Mouse (Mus musculus) cerebellum, adult 11 months (tissue): Measurements from ENCODE around the gene Hibch.
"Not testable (repeated sequence)": the region's sequence is repeated elsewhere in the genome, so short reads cannot be mapped to it uniquely, and the experiment has no call there.

ENCODE experiments used
- DNase-seq: peaks from one replicate; pipeline ENCODE4 v3.0.0; 2022

The Hibch gene

DNA sequence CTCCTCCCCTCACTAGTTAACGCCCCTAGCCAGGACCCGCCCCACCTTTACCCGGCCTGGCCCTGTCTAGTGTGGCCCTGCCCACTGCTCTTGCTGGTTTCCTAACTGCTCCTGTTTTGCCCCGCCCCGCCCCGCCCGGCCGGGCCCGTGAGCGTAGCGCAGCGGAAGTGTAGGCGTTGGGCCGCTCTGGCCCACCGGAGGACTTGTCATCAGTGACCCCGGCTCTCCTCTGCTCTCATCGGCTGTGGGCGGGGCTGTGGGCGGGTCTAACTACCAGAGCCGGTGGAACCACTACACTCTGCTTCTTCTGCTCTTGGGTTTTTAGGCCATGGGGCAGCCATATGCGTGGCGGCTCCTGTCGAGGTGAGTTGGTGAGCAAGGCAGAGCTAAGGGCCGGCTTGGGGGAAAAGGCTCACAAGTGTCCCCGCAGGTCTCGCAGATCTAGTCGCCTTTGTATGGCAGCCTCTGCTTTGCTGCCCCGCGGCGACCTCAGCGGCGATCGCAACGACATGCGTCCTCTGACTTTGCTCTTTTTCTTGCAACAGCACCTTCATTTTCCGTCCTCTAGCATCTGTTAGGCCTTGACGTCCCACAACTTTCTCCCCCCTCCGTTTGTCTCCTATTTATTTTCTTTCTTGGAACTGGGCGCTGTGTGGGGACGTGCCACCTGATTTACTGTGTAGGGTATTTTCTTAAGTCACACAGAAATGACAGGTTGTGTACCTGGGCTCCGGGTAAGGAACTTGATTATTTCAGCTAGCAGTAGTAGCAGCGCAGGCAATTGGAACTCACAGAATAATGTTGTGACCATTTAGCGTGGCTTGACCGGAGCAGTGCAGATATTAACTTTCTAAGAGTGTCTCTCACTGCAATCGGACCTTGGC lies at the start of gene Hibch:
Gene Hibch (plus strand): TSS at position 148 of the 884 bp plus-strand sequence.
- peak; percentile 98 for DNase-seq

- DNase-seq = no peak
These were observed 48.8 kb upstream of the Hibch start for GRCm38 (mm10) chr1:52795927-52796326.

DNA sequence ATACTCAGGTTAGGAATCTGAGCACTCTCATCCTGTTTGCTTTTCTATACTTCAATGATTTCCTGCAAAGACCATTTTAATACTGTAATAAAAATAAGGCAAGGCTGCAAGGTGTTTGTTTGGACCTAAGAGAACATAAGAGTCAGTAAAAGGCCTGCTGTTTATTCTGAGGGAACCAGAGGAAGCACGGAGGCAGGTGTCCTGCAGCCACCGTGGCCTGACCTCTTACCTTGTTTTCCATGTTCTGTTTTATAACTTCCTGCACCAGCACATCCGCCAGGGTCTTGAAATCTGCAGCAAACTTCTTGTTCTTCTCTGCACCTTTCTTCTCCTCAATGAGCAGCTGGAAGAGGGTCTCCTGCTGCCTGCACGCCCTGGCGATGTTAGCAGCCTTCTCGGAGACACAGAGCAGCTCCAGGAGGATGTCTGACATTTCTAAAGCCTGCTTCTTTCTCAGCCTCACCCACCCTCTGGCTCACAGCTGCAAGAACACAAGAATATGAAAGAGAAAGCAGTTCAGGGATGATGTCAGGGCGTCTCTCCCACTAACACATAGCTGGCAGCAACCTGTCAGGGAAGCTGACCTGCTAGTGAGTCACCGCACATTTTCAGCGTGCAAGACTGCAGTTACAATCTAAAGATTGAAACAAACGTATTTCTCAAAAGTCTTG lies 45.5 kb upstream of the Hibch start:
- no peak for DNase-seq

DNA sequence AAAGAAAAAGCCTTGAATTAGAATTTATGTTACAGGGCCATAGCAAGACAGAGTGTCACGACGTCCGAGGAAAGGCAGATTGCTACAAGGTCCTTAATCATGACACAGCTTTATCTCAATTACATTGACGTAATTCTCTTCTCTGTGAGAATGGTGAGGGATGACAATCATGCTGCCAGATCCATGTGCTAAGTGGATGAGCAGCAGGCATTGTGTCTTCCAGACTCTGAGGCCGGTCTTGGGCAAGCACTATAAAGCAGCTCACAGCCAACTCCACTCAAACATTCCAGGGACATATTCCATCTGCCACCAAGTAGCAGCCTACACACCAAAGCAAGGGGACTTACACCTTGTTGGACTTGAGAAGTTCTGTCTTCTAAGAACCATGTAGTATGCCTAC lies 45.0 kb upstream of the Hibch start:
- no peak for DNase-seq

GRCm38 (mm10) chr1:52800340-52800740 lies 44.4 kb upstream of the Hibch start:
- no peak for DNase-seq

DNA sequence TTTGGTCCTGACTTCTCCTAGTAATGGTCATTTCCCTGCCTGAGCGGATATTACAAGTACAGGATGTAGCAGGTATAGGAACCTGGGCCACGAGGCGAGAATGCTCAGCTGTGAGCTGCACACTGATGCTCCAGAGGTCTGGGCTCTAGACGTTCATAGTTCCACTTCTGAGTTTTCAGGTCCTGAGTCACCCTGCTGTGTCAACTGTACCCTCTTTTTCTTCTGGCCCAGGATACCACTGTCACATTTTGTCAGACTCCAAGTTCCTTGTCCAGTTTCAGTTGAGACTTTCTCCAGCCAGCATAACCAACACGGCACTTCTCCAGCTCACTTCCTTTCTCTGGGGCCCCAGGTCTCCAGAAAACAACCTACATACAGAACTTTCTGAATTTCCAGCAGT lies 43.1 kb upstream of the Hibch start:
- DNase-seq = no peak

DNA sequence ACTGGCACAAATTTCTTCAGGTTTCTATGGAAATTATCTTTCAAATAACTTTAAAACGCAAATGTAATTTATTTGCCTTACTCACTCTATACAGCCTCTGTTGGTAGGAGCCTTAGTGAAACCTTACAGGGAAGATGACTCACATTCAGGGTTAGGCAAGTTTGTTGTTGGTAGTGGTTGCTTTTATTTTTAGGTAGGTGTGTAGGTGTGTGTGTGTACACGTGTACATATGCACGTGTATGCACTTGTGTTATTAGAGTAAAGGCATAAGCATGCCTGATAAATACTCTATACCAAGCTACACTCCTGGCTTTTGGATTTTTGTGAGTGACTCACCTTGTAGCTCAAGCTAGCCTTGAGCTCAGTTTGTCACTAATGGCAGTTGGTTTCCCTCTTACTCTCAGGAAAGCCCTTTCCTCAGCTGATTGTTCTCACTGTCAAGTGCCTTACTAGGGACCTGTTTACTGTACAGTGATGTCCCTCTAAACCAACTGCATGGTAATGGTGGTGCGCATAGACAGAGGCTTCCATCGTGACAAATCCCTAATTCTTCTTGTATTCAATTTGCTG lies 42.2 kb upstream of the Hibch start:
- DNase-seq = no peak

GRCm38 (mm10) chr1:52805041-52805440 lies 39.7 kb upstream of the Hibch start:
- DNase-seq = no peak

GRCm38 (mm10) chr1:52808456-52808855 lies 36.3 kb upstream of the Hibch start:
- DNase-seq = no peak

DNA sequence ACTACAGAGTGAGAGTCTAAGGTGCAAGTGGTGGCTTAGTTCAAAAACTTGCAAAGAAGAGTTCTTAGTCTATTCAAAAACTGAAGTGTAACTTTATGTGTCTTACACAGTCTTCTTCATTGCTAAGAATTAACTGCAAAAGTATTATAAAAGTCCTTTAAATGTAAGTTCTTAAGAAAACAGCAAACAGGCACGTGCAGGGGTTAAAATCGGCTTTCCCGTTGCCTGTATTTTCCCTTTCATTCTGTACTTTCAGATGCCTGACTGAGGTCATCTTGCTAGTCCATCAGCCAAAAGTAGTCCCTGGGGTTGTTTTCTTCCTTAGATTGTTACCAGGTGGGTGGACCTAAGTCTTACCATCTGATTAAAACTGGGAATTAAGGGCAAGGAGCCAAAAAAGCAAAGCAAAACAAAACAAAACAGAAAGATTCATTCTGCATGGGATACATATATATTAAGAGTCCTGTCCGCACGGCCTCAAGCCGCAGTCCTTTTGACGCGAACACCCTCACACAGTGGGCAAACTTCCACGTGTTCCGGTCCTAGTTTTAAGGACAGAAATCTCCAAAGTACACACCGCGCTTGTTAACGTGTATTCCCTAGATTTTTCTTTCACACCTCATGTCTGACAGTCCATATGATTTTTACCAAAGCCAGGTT lies 28.4 kb upstream of the Hibch start:
- peak; percentile 32 for DNase-seq

GRCm38 (mm10) chr1:52816910-52817812 lies 27.6 kb upstream of the Hibch start, which contains the start of gene Inpp1:
Gene Inpp1, minus strand, starts transcription at chr1:52817688.
- DNase-seq = peak; percentile 89

GRCm38 (mm10) chr1:52817813-52818147 lies 26.9 kb upstream of the Hibch start:
- DNase-seq = no peak

- DNase-seq = no peak
These were observed 5.6 kb upstream of the Hibch start for GRCm38 (mm10) chr1:52839099-52839498.

- no peak for DNase-seq
These were observed 375 bp upstream of the Hibch start for GRCm38 (mm10) chr1:52844354-52844753.

DNA sequence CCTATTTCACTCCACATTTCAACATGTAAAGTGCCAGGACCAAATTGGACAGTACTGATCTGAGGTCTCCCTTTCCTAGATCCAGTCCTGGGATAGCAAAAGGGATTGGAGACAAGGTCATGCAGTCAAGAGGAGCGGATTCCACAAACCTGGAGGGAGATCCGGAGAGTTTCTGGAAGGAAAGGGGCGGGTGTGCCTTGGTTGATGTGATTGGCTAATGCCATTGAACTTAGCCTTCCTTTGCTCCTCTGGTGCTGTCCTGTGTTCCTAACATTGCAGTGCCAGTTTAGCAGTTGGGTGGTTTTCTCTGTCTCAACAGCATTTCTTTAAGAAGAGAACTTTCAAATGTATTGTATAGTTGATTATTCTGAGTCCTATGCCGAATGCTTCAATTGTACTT lies 1.8 kb downstream of the Hibch start:
- DNase-seq = no peak

- DNase-seq = no peak
These were observed 4.7 kb downstream of the Hibch start for GRCm38 (mm10) chr1:52849422-52849821.

DNA sequence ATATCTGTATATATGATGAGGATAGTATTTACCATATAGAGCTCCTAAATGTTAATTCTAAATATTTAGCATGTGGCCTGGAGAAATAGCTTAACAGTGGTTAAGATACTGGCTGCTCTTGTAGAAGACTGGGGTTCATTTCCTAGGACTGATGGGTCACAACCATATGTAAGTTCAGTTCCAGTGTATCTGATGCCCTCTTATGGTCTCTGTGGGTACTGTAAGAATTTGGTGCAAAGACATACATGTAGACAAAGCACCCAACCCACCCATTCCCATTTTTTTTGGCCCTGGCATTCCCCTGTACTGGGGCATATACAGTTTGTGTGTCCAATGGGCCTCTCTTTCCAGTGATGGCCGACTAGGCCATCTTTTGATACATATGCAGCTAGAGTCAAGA lies 9.3 kb downstream of the Hibch start:
- not testable (repeated sequence) for DNase-seq

DNA sequence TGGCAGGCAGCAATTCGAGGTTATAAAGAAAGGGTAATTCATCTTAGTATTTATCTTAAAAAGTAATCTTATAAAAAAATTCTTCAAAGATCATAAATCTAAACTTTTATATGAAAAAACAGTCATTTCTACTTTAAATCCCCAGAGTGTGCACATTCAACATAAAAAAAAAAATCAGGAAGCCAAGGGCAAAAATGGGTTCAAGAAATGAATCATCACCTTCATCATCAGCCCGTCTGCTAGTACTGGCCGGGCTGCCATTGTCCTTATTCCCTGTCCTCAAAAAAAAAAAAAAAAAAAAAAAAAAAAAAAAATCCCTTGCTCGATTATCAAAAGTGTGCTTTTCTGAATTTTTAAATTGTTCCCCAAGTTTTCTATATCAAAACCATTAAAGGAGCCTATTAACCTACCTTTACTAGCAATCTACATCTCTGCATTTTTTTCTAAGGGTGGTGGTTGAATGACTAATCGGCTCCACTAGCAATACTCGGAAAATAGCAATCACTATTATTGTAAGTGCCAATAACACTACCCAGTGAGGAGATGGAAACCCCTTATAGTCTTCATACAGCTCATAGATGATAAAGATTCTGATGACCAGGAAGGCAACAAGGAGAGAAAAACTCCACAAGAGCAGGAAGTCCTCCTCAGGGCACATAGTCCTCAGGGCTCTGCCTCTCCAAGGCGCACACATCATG lies 11.3 kb downstream of the Hibch start:
- DNase-seq = no peak

DNA sequence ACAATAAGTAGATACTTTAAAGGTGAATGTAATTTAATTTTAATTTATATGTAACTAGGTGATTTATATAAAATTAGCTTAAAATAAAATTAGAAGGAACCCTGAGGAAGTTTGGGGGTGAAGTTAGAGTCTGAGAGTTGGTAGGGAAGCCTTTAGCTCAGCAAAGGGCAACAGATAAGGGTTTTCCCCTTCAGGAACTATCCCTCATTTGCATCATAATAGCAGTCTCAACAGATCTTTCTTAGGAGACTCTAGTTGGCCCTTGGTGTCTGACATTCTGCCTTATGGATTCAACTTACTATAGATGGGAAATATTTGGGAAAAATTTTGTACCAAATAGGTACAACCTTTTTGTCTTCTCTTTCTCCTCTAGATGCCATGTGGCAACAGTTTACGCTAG lies 19.5 kb downstream of the Hibch start:
- DNase-seq = no peak

DNA sequence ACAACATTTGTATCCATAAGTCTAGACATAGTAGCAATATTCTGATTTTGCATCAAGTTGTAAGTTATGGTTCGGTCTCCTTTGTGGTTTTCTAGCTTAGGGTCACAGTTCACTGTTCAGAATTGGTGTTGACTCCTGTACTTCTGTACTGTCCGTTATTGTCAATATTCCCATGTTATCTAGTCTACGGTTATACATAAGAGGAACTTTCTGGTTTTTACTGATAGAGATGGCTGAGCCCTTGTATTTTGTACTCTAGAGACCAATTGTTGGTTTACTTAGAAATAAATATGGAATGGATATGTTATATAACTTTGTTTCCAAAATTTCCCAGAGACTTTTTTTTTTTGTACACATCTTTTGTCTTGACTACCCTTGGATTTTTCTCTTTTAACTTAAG lies 21.3 kb downstream of the Hibch start:
- no peak for DNase-seq

DNA sequence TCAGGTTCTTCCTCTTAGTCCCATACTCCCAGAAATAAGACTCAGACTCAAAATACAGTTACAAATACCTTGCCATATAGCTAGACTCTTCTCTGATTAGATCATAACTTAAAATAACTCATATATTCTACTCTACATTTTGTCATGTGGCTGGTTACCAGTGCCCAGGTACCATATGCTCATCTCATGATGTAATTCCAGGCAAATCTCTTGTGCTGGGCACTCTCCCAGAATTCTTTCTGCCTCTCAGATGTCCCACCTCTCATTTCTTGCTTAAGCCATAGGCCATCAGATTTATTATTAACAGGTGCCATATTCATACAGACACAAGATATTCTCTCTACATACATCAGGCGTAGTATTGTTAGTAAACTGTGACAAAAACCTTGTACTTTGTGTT lies 23.1 kb downstream of the Hibch start:
- no peak for DNase-seq

GRCm38 (mm10) chr1:52884208-52884607 lies 39.5 kb downstream of the Hibch start:
- DNase-seq = no peak
